23 mouse cellular contexts compared by ENCODE assay signal in the genomic region with DNA sequence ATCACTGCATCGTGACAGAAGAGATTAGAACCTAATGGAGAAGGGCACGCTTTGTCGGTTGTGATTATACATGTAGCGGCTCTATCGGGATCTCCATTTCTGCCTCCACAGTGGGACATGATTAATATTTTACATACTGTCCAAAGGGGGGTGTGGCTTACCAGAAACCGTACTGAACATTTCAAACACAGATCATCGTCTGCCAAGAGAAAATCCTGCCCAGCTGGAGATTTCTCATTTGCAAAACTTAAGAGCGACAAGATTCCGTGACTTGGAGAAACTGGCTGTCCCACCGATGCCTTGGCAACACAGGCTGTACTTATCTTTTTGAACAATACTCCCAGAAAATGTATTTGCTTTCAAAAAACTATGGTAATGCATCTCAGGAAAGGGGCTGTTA. TPM values are rescaled to one million over a fixed set of nuclear protein-coding genes. Genes with fewer than 3 reads are reported as not detected.
A peak's percentile ranks its signal among the peaks of the same experiment; 100 is the strongest.
DNase-seq lines count a peak whose midpoint lies in the region; ATAC-seq and TF ChIP-seq lines count a peak whose summit lies in the region.
"Had no signal": no experiment of that assay in that cellular context is flagged by ENCODE, and none has a peak within 500 bp of the region (broad histone marks: within the 10 kb centered on the region; RNA-seq: fewer than 3 reads in every experiment).

No protein-coding gene starts in this region.

- no peaks in the 10 kb centered on the region for H3K27me3 ChIP-seq in heart, embryonic 15.5 days
- H3K27me3 ChIP-seq in heart, embryonic 11.5 days (ENCODE audit: control insufficient read depth, insufficient read depth, low read length): no peaks in the 10 kb centered on the region
- no peaks in the 10 kb centered on the region for H3K27me3 ChIP-seq in lung, embryonic 14.5 days (ENCODE audit: insufficient read depth, low read length)
- H3K27me3 ChIP-seq in stomach, embryonic 14.5 days (ENCODE audit: control insufficient read depth, insufficient read depth, low read length): no peaks in the 10 kb centered on the region
- H3K27me3 ChIP-seq: embryonic facial prominence, embryonic 13.5 days had no signal

- H3K36me3 ChIP-seq in heart, embryonic 15.5 days: no peaks in the 10 kb centered on the region
- no peaks in the 10 kb centered on the region for H3K36me3 ChIP-seq in heart, embryonic 11.5 days (ENCODE audit: control insufficient read depth, insufficient read depth, low read length)
- no peaks in the 10 kb centered on the region; the same call in 1 of the 2 replicates for H3K36me3 ChIP-seq in lung, embryonic 14.5 days (ENCODE audit: insufficient read depth)
- no peaks in the 10 kb centered on the region for H3K36me3 ChIP-seq in stomach, embryonic 14.5 days (ENCODE audit: control insufficient read depth, insufficient read depth, low read length)
- H3K36me3 ChIP-seq: midbrain, embryonic 10.5 days had no signal

- H3K4me2 ChIP-seq in heart, embryonic 15.5 days: no peak overlapping the region
- no peak overlapping the region for H3K4me2 ChIP-seq in heart, embryonic 11.5 days
- H3K4me2 ChIP-seq in lung, embryonic 14.5 days: 0 out of 2 replicates have a peak overlapping the region, but pooled peaks have one; percentile 21
- no peak overlapping the region for H3K4me2 ChIP-seq in stomach, embryonic 14.5 days (replicated peaks; ENCODE audit: low read depth, low read length)
- H3K4me2 ChIP-seq: embryonic facial prominence, embryonic 13.5 days; liver, embryonic 11.5 days had no signal

- 65% methylated on average over 10 of the region's 10 CpGs for WGBS in heart, embryonic 15.5 days
- WGBS in heart, embryonic 11.5 days (ENCODE audit: insufficient replicate concordance): 82% methylated on average over 10 of the region's 10 CpGs
- WGBS in lung, embryonic 14.5 days: 28% methylated on average over 10 of the region's 10 CpGs
- 36% methylated on average over 10 of the region's 10 CpGs for WGBS in stomach, embryonic 14.5 days

- TF ChIP-seq CTCF in lung, embryonic 14.5 days (IDR thresholded peaks at IDR 0.05; ENCODE audit: low read depth): no peak
- no peak for TF ChIP-seq CTCF in embryonic fibroblast, embryonic 13.5 days (IDR thresholded peaks at IDR 0.05; ENCODE audit: borderline replicate concordance, insufficient read depth, low read length)

- no peak for ATAC-seq in heart, embryonic 15.5 days (replicated peaks; ENCODE audit: insufficient number of reproducible peaks, insufficient read depth, low FRiP score, low read depth)
- no peak for ATAC-seq in heart, embryonic 11.5 days (replicated peaks; ENCODE audit: insufficient number of reproducible peaks, low FRiP score, low TSS enrichment)
- ATAC-seq in lung, embryonic 14.5 days (ENCODE audit: insufficient read depth): peak; percentile 81
- no peak for ATAC-seq in stomach, embryonic 14.5 days (ENCODE audit: insufficient number of reproducible peaks, insufficient read depth, low FRiP score, low read depth)
- ATAC-seq: forebrain, embryonic 16.5 days; hindbrain, postnatal 0 days had no signal

- H3K9ac ChIP-seq in heart, embryonic 15.5 days: no peak overlapping the region
- no peak overlapping the region for H3K9ac ChIP-seq in heart, embryonic 11.5 days (ENCODE audit: low read depth, low read length)
- H3K9ac ChIP-seq in lung, embryonic 14.5 days: no peak overlapping the region
- no peak overlapping the region for H3K9ac ChIP-seq in stomach, embryonic 14.5 days (replicated peaks; ENCODE audit: low read depth, low read length)
- H3K9ac ChIP-seq: embryonic facial prominence, embryonic 13.5 days had no signal

- H3K9me3 ChIP-seq in heart, embryonic 15.5 days (replicated peaks): no peaks in the 10 kb centered on the region
- H3K9me3 ChIP-seq in heart, embryonic 11.5 days (replicated peaks; ENCODE audit: control insufficient read depth, low read length): no peaks in the 10 kb centered on the region
- no peaks in the 10 kb centered on the region for H3K9me3 ChIP-seq in lung, embryonic 14.5 days (ENCODE audit: low read depth, low read length)
- H3K9me3 ChIP-seq in stomach, embryonic 14.5 days (ENCODE audit: control insufficient read depth, low read depth, low read length): no peaks in the 10 kb centered on the region
- H3K9me3 ChIP-seq: embryonic facial prominence, embryonic 13.5 days; midbrain, embryonic 10.5 days had no signal

- peak overlapping the region; percentile 88 for H3K27ac ChIP-seq in heart, embryonic 15.5 days
- H3K27ac ChIP-seq in heart, embryonic 11.5 days (ENCODE audit: low read depth, low read length): no peak overlapping the region
- H3K27ac ChIP-seq in lung, embryonic 14.5 days (ENCODE audit: low read depth): peak overlapping the region; percentile 71; the same call in 1 of the 2 replicates
- H3K27ac ChIP-seq in embryonic fibroblast, embryonic 13.5 days (ENCODE audit: insufficient read depth, low read length): peak overlapping the region; percentile 82
- peak overlapping the region; percentile 66; the same call in 1 of the 2 replicates for H3K27ac ChIP-seq in stomach, embryonic 14.5 days (ENCODE audit: low read length)
- H3K27ac ChIP-seq: embryonic facial prominence, embryonic 13.5 days; hindbrain, postnatal 0 days; macrophage; midbrain, embryonic 10.5 days had no signal

- no peak overlapping the region for H3K4me3 ChIP-seq in heart, embryonic 15.5 days
- H3K4me3 ChIP-seq in heart, embryonic 11.5 days (ENCODE audit: low read depth, low read length): no peak overlapping the region
- no peak overlapping the region for H3K4me3 ChIP-seq in lung, embryonic 14.5 days (ENCODE audit: low read depth, low read length)
- H3K4me3 ChIP-seq in embryonic fibroblast, embryonic 13.5 days (ENCODE audit: insufficient read depth, low read length): no peak overlapping the region
- H3K4me3 ChIP-seq in stomach, embryonic 14.5 days (ENCODE audit: low read depth, low read length): no peak overlapping the region
- H3K4me3 ChIP-seq: embryonic facial prominence, embryonic 13.5 days; midbrain, embryonic 10.5 days had no signal

- DNase-seq in lung, embryonic 14.5 days: peak; percentile 94
- no peak for DNase-seq in lung, postnatal 14 days
- DNase-seq in yolk sac, embryonic 10.5 days (ENCODE audit: low spot score): no peak
- DNase-seq in cerebellum, adult 11 months: no peak
- DNase-seq: B cell, adult 2 months; cerebellum, adult 8-10 months; heart, postnatal 14 days; kidney, adult 8-10 months; kidney, postnatal 36 days; layer of hippocampus, adult 9-11 months; retina, postnatal 1 day; right cerebral cortex, postnatal 4 days; thymus, postnatal 36 days had no signal

- peaks cover 63% of the 10 kb centered on the region for H3K4me1 ChIP-seq in heart, embryonic 15.5 days (replicated peaks)
- H3K4me1 ChIP-seq in heart, embryonic 11.5 days (ENCODE audit: control insufficient read depth, insufficient read depth, low read length): peaks cover 38% of the 10 kb centered on the region
- H3K4me1 ChIP-seq in lung, embryonic 14.5 days (ENCODE audit: insufficient read depth): peaks cover 49% of the 10 kb centered on the region
- peaks cover 22% of the 10 kb centered on the region for H3K4me1 ChIP-seq in embryonic fibroblast, embryonic 13.5 days (ENCODE audit: control insufficient read depth, insufficient read depth, low read length)
- peaks cover 29% of the 10 kb centered on the region; the same call in 1 of the 2 replicates for H3K4me1 ChIP-seq in stomach, embryonic 14.5 days (ENCODE audit: control insufficient read depth, insufficient read depth, low read length)

- TF ChIP-seq POLR2A in embryonic fibroblast, embryonic 13.5 days (IDR thresholded peaks at IDR 0.05; ENCODE audit: low read depth, low read length): no peak

RNA-seq across cellular contexts. Expression of gene Pdzrn3, which starts 25.1 kb away (rescaled TPM):
- polyA plus RNA-seq in heart, embryonic 15.5 days (2015; fragmentation: Nextera tagmentation; extraction: Ambion mirVana): 12.8 and 13.1 TPM in 2 replicates
- polyA plus RNA-seq in heart, embryonic 11.5 days (2014; fragmentation: Nextera tagmentation; extraction: Ambion mirVana): 9.5 and 10.5 TPM in 2 replicates
- 14.2 and 14.8 TPM in 2 replicates for polyA plus RNA-seq in lung, embryonic 14.5 days (2014; fragmentation: Nextera tagmentation; extraction: Ambion mirVana)
- 65.4 and 67.9 TPM in 2 replicates for polyA plus RNA-seq in embryonic fibroblast, embryonic 13.5 days (2011; ENCODE audit: insufficient read length, low read depth, missing spikeins)
- 18.3 and 18.9 TPM in 2 replicates for polyA plus RNA-seq in stomach, embryonic 14.5 days (2014; fragmentation: Nextera tagmentation; extraction: Ambion mirVana)
- polyA plus RNA-seq: macrophage had no signal
